Mouse (Mus musculus) thymus, adult 2 months (tissue): Measurements from ENCODE around the gene Rgmb.

Source experiments
- CTCF ChIP-seq: fragments of 200-500 bp; IDR thresholded peaks from 2 replicates; pipeline ENCODE4 v1.5.1; 2012; ENCODE audit warnings: mild to moderate bottlenecking, control low read depth, low read length, moderate library complexity, borderline replicate concordance; ENCODE audit not compliant: control insufficient read depth, poor library complexity, insufficient read depth; ENCODE audit errors: extremely low read depth
- POLR2A ChIP-seq: fragments of 200-500 bp; IDR thresholded peaks from 2 replicates; pipeline ENCODE4 v1.6.1; 2012; ENCODE audit warnings: mild to moderate bottlenecking, low read length, control low read depth, moderate library complexity; ENCODE audit not compliant: control insufficient read depth, poor library complexity, insufficient read depth; ENCODE audit errors: extremely low read depth

GRCm38 (mm10) chr17:15808468-15809374 lies 22.1 kb downstream of the Rgmb start:
- TF ChIP-seq CTCF = no peak
- TF ChIP-seq POLR2A = no peak
